Mouse (Mus musculus) lung, postnatal 0 days (tissue): ENCODE results near the gene Gdf1. TPM values are rescaled to one million over a fixed set of nuclear protein-coding genes. Genes with fewer than 3 reads are reported as not detected.

Experiments
- ATAC-seq: fragments of 200-750 bp; cut with Nextera tagmentation; 2 replicates; pipeline ENCODE4 v1.8.0; 2017; ENCODE audit warnings: moderate library complexity
- DNase-seq: peaks from one replicate; pipeline ENCODE4 v3.0.0-alpha.2; 2016; ENCODE audit warnings: low spot score
- H3K27ac ChIP-seq: fragments of 300-500 bp; sonication (generic); 2 replicates; pipeline ENCODE4 v1.5.1; 2014; ENCODE audit warnings: antibody characterized with exemption, mild to moderate bottlenecking, low read length, mixed read lengths
- H3K27me3 ChIP-seq: fragments of 300-500 bp; sonication (generic); replicated peaks from 2 replicates; pipeline ENCODE4 v1.6.1; 2014; ENCODE audit warnings: low read length, mixed read lengths; ENCODE audit not compliant: insufficient read depth
- H3K36me3 ChIP-seq: fragments of 300-500 bp; sonication (generic); 2 replicates; pipeline ENCODE4 v1.6.1; 2014; ENCODE audit warnings: low read length, mixed read lengths; ENCODE audit not compliant: insufficient read depth
- H3K4me1 ChIP-seq: fragments of 300-500 bp; sonication (generic); 2 replicates; pipeline ENCODE4 v1.6.1; 2014; ENCODE audit warnings: antibody characterized with exemption, low read depth, low read length, mixed read lengths; ENCODE audit not compliant: insufficient read depth
- H3K4me2 ChIP-seq: fragments of 300-500 bp; sonication (generic); replicated peaks from 2 replicates; pipeline ENCODE4 v1.6.1; 2014; ENCODE audit warnings: low read depth, mild to moderate bottlenecking, low read length, moderate library complexity, mixed read lengths
- H3K4me3 ChIP-seq: fragments of 300-500 bp; sonication (generic); 2 replicates; pipeline ENCODE4 v1.5.1; 2014; ENCODE audit warnings: low read depth, low read length
- H3K9ac ChIP-seq: fragments of 300-500 bp; sonication (generic); replicated peaks from 2 replicates; pipeline ENCODE4 v1.6.1; 2014; ENCODE audit warnings: low read depth, mild to moderate bottlenecking
- H3K9me3 ChIP-seq: fragments of 300-500 bp; sonication (generic); 2 replicates; pipeline ENCODE4 v1.6.1; 2016; ENCODE audit warnings: low read length, mixed read lengths
- CTCF ChIP-seq: IDR thresholded peaks from 2 replicates; pipeline ENCODE4 v1.5.1; 2016; ENCODE audit warnings: antibody characterized with exemption, mild to moderate bottlenecking
- EP300 ChIP-seq: IDR thresholded peaks from 2 replicates; pipeline ENCODE4 v1.6.1; 2016; ENCODE audit warnings: antibody characterized with exemption, mild to moderate bottlenecking, control low read depth
- WGBS: fragments of 180-500 bp; shearing (Covaris S2); extraction: QIAGEN DNeasy Blood & Tissue Kit; methylation state at CpG from one replicate; pipeline ENCODE4 v1.1.7; 2014; 5-methylcytosine and 5-hydroxymethylcytosine counted together
- polyA plus RNA-seq: library from polyadenylated mRNA; unstranded; fragments of >200 nt; fragmentation: Nextera tagmentation; extraction: Ambion mirVana; gene quantifications from 2 replicates; pipeline ENCODE4 v1.2.1, GENCODE M21; 2015

The Gdf1 gene
- polyA plus RNA-seq, 1 experiment from 2014 or later = 0.33 TPM

DNA sequence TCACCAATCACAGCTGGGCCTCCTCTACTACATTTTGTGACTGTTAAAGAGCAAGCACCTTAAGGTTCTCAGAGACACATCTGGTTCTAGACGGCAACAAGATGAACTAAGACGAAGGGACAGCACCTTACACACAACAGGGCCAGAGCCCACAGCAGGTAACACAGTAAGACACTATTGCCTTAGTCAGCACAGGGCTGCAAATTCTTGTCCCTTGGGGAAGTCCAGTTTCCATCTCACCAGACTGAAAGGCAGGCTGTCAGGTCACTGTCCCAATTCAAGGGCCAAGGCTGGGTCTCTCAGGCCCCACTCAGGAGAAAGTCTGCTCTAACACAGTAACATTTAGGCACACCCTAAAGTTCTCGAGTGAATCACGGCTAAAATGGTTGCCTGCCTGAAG lies 17.8 kb downstream of the Gdf1 start:
- H3K4me3 ChIP-seq = no peak overlapping the region
- H3K27ac ChIP-seq = no peak overlapping the region
- no peaks in the 10 kb centered on the region for H3K27me3 ChIP-seq
- H3K4me1 ChIP-seq = peaks cover 22% of the 10 kb centered on the region; the same call in 1 of the 2 replicates
- H3K9ac ChIP-seq = no peak overlapping the region
- WGBS = 82% methylated on average over 4 of the region's 4 CpGs
- H3K4me2 ChIP-seq = no peak overlapping the region
- ATAC-seq (no peak), DNase-seq (no peak)
- TF ChIP-seq EP300 (no peak), CTCF (no peak)
- H3K9me3 ChIP-seq = no peaks in the 10 kb centered on the region
- H3K36me3 ChIP-seq = 0 out of 2 replicates have a peak, but pooled peaks cover 1% of the 10 kb centered on the region

DNA sequence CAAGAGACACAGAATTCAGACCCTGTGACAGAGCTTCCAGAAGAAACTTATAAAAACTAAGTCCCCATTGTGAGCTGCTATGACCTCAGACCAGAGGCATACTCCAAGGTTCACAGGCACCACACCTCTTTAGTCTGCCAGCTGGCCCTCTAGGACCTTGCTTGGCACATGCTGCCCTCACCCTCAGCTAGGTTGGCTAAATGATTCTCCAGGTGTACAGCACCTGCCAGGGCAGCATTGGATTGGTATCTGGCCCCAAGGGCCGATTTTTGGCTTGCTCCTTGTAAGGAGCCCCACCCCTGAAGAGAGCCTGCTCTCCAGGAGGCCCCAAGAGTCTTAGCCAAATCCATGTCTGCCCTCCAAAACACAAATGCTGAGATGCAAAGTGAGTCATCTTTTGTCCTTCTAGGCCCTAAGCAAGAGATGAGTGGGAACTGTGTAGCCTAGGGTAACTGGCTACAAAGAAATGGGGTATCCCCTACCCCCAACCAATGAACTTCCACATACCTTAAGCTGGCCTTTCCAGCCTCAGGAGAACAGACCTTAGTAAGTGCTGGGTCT lies 18.3 kb downstream of the Gdf1 start:
- Histone ChIP-seq H3K4me1 (peaks cover 22% of the 10 kb centered on the region; the same call in 1 of the 2 replicates), H3K36me3 (no peaks in the 10 kb centered on the region), H3K27ac (no peak overlapping the region), H3K27me3 (no peaks in the 10 kb centered on the region), H3K9ac (no peak overlapping the region), H3K4me3 (no peak overlapping the region), H3K4me2 (no peak overlapping the region), H3K9me3 (no peaks in the 10 kb centered on the region)
- TF ChIP-seq EP300 (no peak), CTCF (no peak)
- no peak for DNase-seq
- ATAC-seq = no peak
- WGBS = 45% methylated on average over 1 of the region's 1 CpGs

DNA sequence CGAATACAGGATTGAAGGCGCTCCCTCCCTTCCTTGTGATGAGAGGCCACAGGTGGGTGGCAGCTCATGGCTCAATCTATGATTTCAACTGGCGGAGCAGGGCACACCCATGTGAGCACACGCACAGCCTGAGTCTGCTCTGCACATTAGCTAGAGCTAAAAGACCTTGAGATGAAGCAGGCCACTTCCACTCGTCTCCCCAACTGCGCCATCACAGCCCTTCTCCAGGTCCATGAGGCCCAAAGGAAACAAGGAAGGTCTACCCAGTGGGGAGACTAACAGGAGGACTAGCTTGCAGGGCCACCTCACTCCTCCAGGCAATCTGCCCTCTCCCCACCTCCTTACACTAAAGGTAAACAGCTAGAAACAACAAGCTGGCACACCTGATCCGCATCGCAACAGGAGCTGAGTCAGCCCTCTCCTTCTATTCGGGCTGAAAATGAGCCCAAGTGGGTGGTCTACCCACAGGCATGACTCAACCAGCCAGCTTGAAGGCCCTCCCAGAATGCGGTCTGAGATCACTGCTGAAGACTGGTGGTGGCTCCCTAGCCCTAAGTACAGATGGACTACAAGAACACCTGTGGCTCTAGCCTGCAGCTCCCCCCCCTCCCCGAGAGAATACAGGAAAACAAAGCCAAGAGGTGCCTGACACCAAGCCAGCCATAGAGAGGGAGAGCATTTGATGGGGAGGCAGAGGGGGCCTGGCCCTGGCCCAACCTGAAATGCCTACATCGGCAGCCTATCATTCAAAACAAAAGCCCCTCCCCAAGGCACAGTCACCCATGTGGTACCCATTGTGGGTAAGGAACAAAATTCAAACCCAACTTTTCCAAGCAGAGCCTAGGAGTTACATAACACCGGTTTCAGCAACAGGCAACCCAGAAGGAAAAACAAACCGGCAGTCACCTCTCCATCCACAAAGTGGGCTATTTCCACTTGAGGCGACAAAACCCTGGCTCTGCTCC lies 21.7 kb downstream of the Gdf1 start:
- Histone ChIP-seq H3K4me1 (peaks cover 22% of the 10 kb centered on the region; the same call in 1 of the 2 replicates), H3K4me2 (peak overlapping the region; percentile 84), H3K9me3 (no peaks in the 10 kb centered on the region), H3K9ac (peak overlapping the region; percentile 96), H3K4me3 (peak overlapping the region; percentile 96), H3K36me3 (no peaks in the 10 kb centered on the region), H3K27ac (peak overlapping the region; percentile 93; the same call in 1 of the 2 replicates), H3K27me3 (no peaks in the 10 kb centered on the region)
- no peak for TF ChIP-seq EP300
- TF ChIP-seq CTCF = no peak
- peak; percentile 38 for DNase-seq
- WGBS = 29% methylated on average over 15 of the region's 15 CpGs
- ATAC-seq = no peak

DNA sequence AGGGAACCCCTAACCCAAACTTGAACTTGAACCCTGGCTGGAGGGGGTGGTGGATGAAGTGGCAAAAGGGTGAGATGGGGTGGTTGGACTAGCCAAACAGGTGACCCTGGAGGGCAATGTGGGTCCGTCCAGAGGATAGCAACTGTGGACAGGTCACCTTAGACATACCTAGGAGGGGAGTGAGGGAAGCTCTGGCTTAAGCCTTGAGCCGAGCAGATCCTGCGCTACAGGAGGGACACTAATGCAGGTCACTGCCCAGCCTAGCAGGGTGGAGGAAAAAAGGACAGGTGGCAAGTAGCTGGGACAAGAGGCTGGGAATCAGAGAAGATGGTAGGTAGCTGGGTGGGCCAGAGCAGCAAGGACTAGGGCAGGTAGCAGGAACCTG lies 22.4 kb downstream of the Gdf1 start:
- H3K36me3 ChIP-seq = no peaks in the 10 kb centered on the region
- H3K9ac ChIP-seq = peak overlapping the region; percentile 96
- no peak for ATAC-seq
- no peaks in the 10 kb centered on the region for H3K27me3 ChIP-seq
- DNase-seq = no peak
- H3K4me2 ChIP-seq = peak overlapping the region; percentile 84
- WGBS = 5% methylated on average over 3 of the region's 3 CpGs
- H3K9me3 ChIP-seq = no peaks in the 10 kb centered on the region
- TF ChIP-seq CTCF = no peak
- TF ChIP-seq EP300 = no peak
- peaks cover 22% of the 10 kb centered on the region; the same call in 1 of the 2 replicates for H3K4me1 ChIP-seq
- peak overlapping the region; percentile 93; the same call in 1 of the 2 replicates for H3K27ac ChIP-seq
- peak overlapping the region; percentile 96 for H3K4me3 ChIP-seq

DNA sequence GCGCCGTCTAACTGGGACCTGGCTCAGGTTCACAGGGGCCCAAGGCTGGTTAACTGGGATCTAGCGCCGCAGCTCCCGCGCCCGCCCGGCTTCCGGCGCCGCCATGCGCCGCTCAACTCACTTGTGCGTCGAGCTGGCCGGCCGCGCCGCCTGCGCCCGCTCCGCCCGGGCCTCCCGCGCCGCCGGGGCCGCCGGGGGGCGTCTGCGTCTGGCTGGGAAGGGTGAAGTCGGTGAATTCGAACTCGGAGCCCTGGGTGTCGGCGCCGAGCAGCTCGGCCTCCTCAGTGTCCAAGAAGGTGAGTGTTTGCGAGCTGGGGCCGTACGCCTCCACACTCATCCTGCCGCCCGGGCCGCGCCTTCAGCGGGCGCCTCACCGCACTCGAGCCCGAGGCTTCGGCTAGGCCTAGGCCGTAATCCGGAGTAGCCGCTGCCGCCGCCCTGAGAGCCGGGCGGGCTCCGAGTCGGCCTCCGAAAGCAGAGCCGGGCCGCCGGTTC lies 23.1 kb downstream of the Gdf1 start:
- peak overlapping the region; percentile 96 for H3K4me3 ChIP-seq
- H3K9me3 ChIP-seq = no peaks in the 10 kb centered on the region
- peaks cover 22% of the 10 kb centered on the region; the same call in 1 of the 2 replicates for H3K4me1 ChIP-seq
- H3K4me2 ChIP-seq = peak overlapping the region; percentile 84
- under 1% methylated on average over 57 of the region's 64 CpGs for WGBS
- no peaks in the 10 kb centered on the region for H3K27me3 ChIP-seq
- peak; percentile 65 for ATAC-seq
- peak overlapping the region; percentile 93 for H3K27ac ChIP-seq
- H3K9ac ChIP-seq = peak overlapping the region; percentile 96
- no peak for DNase-seq
- no peak for TF ChIP-seq EP300
- TF ChIP-seq CTCF = no peak
- H3K36me3 ChIP-seq = no peaks in the 10 kb centered on the region

DNA sequence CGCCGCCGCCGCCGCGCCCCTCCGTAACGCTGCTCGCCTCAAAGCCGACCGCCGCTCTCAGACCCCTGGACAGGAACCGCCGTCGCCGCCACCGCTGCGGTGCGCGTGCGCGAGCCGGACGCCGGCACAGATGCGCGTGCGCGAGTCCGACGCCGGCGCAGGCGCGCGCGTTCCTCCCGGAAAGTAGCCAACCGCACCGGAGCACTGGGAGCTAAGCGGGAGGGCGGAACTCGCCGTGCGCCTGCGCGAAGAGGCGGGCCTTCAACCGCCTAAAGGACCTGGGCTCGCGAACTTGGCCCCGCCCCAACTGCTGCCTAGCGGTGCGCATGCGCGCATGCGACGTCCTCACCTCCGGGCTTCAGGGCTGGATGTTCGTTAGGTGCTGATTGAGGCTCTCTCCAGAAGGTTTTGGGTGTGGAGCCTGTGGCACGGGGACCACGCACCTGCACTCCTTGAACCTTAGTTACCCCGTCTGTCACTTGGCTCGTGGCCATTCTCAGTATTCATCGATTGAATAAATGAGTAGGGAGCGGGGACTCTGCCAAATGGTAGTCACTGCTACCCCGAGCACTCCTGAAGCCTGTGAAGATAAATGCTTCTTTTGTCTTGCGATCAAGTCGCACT lies 23.7 kb downstream of the Gdf1 start, which contains the start of gene Upf1:
Upf1 (minus strand) TSS at position 85 of the 624 bp plus-strand sequence.
- Histone ChIP-seq H3K27ac (peak within 1 kb of the TSS; percentile 93), H3K4me3 (peak within 1 kb of the TSS; percentile 96), H3K9me3 (no peaks in the 10 kb centered on the region), H3K27me3 (no peaks in the 10 kb centered on the region), H3K4me1 (peaks cover 19% of the 10 kb centered on the region; the same call in 1 of the 2 replicates), H3K36me3 (no peaks in the 10 kb centered on the region), H3K4me2 (peak within 1 kb of the TSS; percentile 84), H3K9ac (peak within 1 kb of the TSS; percentile 96)
- TF ChIP-seq CTCF = no peak
- no peak for TF ChIP-seq EP300
- WGBS = under 1% methylated on average over 49 of the region's 69 CpGs
- DNase-seq = peak; percentile 98
- ATAC-seq = peak; percentile 93
